Mouse (Mus musculus) kidney, embryonic 16.5 days (tissue): ENCODE results near the gene Prickle2. TPM values are rescaled to one million over a fixed set of nuclear protein-coding genes. Genes with fewer than 3 reads are reported as not detected.

ENCODE experiments used
- ATAC-seq: fragments of 200-750 bp; cut with Nextera tagmentation; 2 replicates; pipeline ENCODE4 v1.8.0; 2017; ENCODE audit warnings: moderate TSS enrichment; ENCODE audit not compliant: low FRiP score, low TSS enrichment
- H3K27ac ChIP-seq: fragments of 300-500 bp; sonication (generic); 2 replicates; pipeline ENCODE4 v1.5.1; 2014; ENCODE audit warnings: low read length
- H3K27me3 ChIP-seq: fragments of 300-500 bp; sonication (generic); 2 replicates; pipeline ENCODE4 v1.6.1; 2014; ENCODE audit warnings: low read length, control low read depth, mixed read lengths; ENCODE audit not compliant: insufficient read depth
- H3K36me3 ChIP-seq: fragments of 300-500 bp; sonication (generic); 2 replicates; pipeline ENCODE4 v1.6.1; 2014; ENCODE audit warnings: low read length, control low read depth, mixed read lengths; ENCODE audit not compliant: insufficient read depth
- H3K4me1 ChIP-seq: fragments of 300-500 bp; sonication (generic); 2 replicates; pipeline ENCODE4 v1.6.1; 2014; ENCODE audit warnings: low read length, control low read depth, mixed read lengths; ENCODE audit not compliant: insufficient read depth
- H3K4me2 ChIP-seq: fragments of 300-500 bp; sonication (generic); replicated peaks from 2 replicates; pipeline ENCODE4 v1.6.1; 2014; ENCODE audit warnings: low read depth, low read length
- H3K4me3 ChIP-seq: fragments of 300-500 bp; sonication (generic); 2 replicates; pipeline ENCODE4 v1.5.1; 2014; ENCODE audit warnings: mild to moderate bottlenecking, low read length
- H3K9ac ChIP-seq: fragments of 300-500 bp; sonication (generic); replicated peaks from 2 replicates; pipeline ENCODE4 v1.6.1; 2014; ENCODE audit warnings: low read length
- H3K9me3 ChIP-seq: fragments of 300-500 bp; sonication (generic); 2 replicates; pipeline ENCODE4 v1.6.1; 2016; ENCODE audit warnings: low read length, control low read depth
- WGBS: fragments of 180-500 bp; shearing (Covaris S2); extraction: QIAGEN DNeasy Blood & Tissue Kit; methylation state at CpG from one replicate; pipeline ENCODE4 v1.1.7; 2014; 5-methylcytosine and 5-hydroxymethylcytosine counted together
- polyA plus RNA-seq: library from polyadenylated mRNA; unstranded; fragments of >200 nt; fragmentation: Nextera tagmentation; extraction: Ambion mirVana; gene quantifications from 2 replicates; pipeline ENCODE4 v1.2.1, GENCODE M21; 2015

Gene Prickle2
- polyA plus RNA-seq, 1 experiment from 2014 or later, result 6.5 TPM

DNA sequence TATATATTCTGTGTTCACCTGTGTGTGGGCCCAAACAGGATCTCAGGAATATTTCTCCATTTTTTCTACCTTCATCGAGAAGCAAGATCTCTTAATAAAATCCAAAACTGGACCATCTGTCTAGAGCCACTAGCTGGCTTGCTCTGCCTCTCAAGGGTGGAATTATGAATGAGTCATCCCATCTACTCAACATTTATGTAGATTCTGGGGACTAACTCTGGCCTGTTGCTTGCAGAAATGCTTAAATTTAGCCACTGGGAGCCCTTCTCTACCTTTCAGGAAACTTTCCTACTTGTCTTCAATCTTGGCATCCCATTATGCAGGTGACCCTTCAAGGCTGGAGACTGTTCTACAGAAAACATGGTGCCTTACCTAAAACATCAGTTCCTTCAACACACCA is 194.0 kb downstream of the Prickle2 start:
- Histone ChIP-seq H3K27me3 (no peaks in the 10 kb centered on the region), H3K4me2 (no peak overlapping the region), H3K9me3 (no peaks in the 10 kb centered on the region), H3K4me3 (no peak overlapping the region), H3K27ac (no peak overlapping the region), H3K36me3 (no peaks in the 10 kb centered on the region), H3K4me1 (peaks cover 6% of the 10 kb centered on the region), H3K9ac (no peak overlapping the region)
- no peak for ATAC-seq
- WGBS, result 83% methylated on average over 1 of the region's 1 CpGs

DNA sequence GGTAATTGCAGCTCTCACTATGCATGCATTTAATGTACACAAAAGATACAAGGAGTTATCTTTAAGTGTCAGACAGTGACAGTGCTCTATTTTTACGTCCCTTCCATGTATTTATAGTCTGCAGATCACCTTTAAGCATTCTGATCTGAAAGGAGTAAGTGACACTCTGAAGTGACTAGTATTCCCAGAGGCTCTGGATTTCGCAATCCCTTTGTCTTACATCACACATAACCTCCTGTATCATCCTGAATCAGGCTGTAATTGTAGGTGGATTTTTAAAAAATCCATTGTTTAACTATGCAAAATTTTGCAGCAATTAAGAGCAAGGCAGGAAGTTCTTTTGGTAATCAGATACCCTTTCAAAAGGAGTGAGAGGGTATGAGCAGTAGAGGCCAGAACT is 196.2 kb downstream of the Prickle2 start:
- no peak overlapping the region for H3K4me2 ChIP-seq
- no peaks in the 10 kb centered on the region for H3K27me3 ChIP-seq
- no peak overlapping the region for H3K9ac ChIP-seq
- H3K4me1 ChIP-seq, result peaks cover 6% of the 10 kb centered on the region
- no peak for ATAC-seq
- H3K9me3 ChIP-seq, result no peaks in the 10 kb centered on the region
- H3K27ac ChIP-seq, result no peak overlapping the region
- no peaks in the 10 kb centered on the region for H3K36me3 ChIP-seq
- H3K4me3 ChIP-seq, result no peak overlapping the region
- WGBS, result 61% methylated on average over 2 of the region's 2 CpGs

DNA sequence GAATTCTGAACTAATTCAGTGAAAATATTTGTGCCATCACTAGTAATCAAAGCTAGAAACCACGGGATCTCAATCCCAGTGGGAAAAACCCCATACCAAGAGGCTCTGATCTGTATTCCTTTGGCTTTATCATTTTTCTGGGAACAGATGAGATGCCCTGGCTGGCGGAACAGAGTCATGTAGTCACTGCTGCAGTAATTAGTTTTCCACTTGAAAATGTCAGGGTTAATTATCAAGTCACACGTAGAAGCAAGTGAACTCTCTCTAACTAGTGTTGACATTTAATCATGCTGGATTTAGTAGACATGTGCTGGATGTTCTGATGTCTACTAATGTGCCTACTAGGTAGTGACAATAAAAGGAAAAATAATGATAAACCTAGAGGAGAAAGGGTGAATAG is 199.7 kb downstream of the Prickle2 start:
- no peaks in the 10 kb centered on the region for H3K36me3 ChIP-seq
- 62% methylated on average over 3 of the region's 3 CpGs for WGBS
- no peak for ATAC-seq
- H3K4me3 ChIP-seq, result no peak overlapping the region
- no peaks in the 10 kb centered on the region for H3K27me3 ChIP-seq
- H3K4me2 ChIP-seq, result no peak overlapping the region
- H3K27ac ChIP-seq, result no peak overlapping the region
- no peak overlapping the region for H3K9ac ChIP-seq
- H3K9me3 ChIP-seq, result no peaks in the 10 kb centered on the region
- H3K4me1 ChIP-seq, result peaks cover 6% of the 10 kb centered on the region

DNA sequence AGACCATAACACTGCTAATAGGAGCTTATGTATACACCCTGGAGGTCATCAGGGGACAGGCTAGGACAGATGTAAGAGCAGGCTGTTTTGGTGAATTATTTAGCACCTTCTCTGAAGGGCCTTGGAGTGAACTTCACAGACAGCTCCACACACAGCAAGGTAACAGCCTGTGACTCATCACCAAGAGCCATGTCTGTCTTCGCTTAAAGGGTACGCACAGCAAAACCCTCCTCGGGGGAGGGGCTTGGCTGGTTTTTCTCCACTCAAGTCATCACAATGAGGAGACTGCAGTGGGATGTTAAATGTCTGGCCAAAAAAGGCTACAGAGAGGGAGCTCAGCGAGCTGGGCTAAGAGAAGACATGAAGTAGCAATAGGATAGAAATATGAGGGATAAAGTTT is 206.5 kb downstream of the Prickle2 start:
- H3K27ac ChIP-seq, result no peak overlapping the region
- H3K4me3 ChIP-seq, result no peak overlapping the region
- no peak overlapping the region for H3K9ac ChIP-seq
- WGBS, result 61% methylated on average over 4 of the region's 4 CpGs
- no peak for ATAC-seq
- H3K27me3 ChIP-seq, result no peaks in the 10 kb centered on the region
- H3K4me2 ChIP-seq, result no peak overlapping the region
- no peaks in the 10 kb centered on the region for H3K9me3 ChIP-seq
- H3K36me3 ChIP-seq, result no peaks in the 10 kb centered on the region
- H3K4me1 ChIP-seq, result peaks cover 6% of the 10 kb centered on the region; the same call in 1 of the 2 replicates

DNA sequence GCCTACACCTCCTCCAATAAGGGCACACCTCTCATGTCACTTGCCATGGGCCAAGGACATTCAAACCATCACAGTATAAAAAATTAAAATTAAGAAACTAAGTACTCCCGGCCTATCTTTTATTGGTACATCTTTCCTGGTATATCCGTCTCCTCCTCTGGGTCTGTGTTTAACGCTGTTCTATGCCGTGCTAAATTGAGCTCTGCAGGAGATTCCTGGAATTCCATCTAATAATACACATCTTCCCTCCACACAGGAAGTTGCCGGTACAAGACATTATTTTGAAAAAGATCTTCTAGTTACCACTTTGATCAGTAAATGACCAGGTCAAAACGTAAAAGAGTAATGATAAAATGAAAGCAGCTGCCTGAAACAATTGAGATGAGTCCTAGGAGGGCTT is 207.4 kb downstream of the Prickle2 start:
- Histone ChIP-seq H3K27ac (no peak overlapping the region), H3K4me1 (peaks cover 6% of the 10 kb centered on the region; the same call in 1 of the 2 replicates), H3K9ac (no peak overlapping the region), H3K4me2 (no peak overlapping the region), H3K36me3 (no peaks in the 10 kb centered on the region), H3K27me3 (no peaks in the 10 kb centered on the region), H3K9me3 (no peaks in the 10 kb centered on the region), H3K4me3 (no peak overlapping the region)
- ATAC-seq, result no peak
- 51% methylated on average over 6 of the region's 6 CpGs for WGBS

DNA sequence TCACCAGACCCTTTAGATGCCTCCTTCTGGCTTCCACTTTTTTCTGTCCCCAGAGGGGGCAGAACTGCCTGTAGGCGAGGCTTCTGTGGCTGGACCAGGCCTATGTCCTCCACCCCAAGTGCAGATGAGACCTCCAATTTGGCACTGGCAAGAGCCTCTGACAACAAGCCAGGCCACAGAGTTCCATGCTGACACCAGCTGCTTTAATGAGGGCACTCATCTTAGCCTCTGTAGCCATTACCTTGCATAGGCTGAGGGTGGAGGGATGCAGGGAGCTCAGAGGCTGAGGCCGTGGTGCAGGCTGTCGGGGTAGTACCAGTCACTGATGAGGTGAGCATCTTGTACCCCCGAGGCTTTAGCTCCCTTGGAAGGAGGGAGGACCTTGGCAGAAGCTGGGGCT is 208.7 kb downstream of the Prickle2 start:
- 82% methylated on average over 4 of the region's 4 CpGs for WGBS
- Histone ChIP-seq H3K4me1 (peaks cover 6% of the 10 kb centered on the region; the same call in 1 of the 2 replicates), H3K36me3 (no peaks in the 10 kb centered on the region), H3K9ac (no peak overlapping the region), H3K4me3 (no peak overlapping the region), H3K27ac (no peak overlapping the region), H3K4me2 (no peak overlapping the region), H3K27me3 (no peaks in the 10 kb centered on the region), H3K9me3 (no peaks in the 10 kb centered on the region)
- no peak for ATAC-seq

DNA sequence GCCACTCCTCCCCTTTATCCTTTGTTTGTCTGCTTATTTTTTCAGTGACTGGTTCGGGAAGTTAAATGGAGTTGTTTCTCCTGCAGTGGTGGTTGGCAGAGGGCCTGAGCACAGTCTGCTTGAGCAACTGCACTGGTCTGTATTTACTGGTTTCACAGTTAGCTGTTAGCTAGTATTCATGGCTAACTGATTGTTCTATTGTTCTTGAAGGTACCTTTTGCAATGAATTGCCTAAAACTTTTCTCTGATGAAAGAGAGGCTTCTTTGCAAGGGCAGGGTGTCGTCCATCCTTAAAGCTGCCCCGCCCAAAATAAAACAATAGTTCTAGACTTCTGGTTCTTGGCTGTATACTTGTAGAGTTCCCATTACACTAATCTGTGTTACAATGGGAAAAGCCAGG is 210.5 kb downstream of the Prickle2 start:
- no peaks in the 10 kb centered on the region for H3K27me3 ChIP-seq
- no peaks in the 10 kb centered on the region for H3K9me3 ChIP-seq
- H3K9ac ChIP-seq, result no peak overlapping the region
- H3K4me3 ChIP-seq, result no peak overlapping the region
- H3K4me2 ChIP-seq, result no peak overlapping the region
- 66% methylated on average over 3 of the region's 3 CpGs for WGBS
- ATAC-seq, result no peak
- H3K4me1 ChIP-seq, result peaks cover 6% of the 10 kb centered on the region; the same call in 1 of the 2 replicates
- no peaks in the 10 kb centered on the region for H3K36me3 ChIP-seq
- H3K27ac ChIP-seq, result no peak overlapping the region

DNA sequence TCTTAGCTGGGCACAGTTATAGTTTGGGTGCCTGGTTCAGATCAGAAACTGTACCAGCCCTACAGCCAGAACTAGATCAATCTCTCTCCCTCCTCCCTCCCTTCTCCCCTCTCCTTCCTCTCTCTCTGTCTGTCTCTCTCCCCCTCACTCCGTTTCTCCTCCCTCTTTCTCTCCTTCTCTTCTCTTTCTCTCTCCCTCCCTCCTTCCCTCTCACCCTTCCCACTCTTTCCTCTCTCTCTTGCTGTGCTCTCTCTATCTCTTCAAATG is 224.3 kb downstream of the Prickle2 start:
- Histone ChIP-seq H3K4me2 (peak overlapping the region; percentile 70), H3K4me1 (peaks cover 11% of the 10 kb centered on the region)
- ATAC-seq, result peak; percentile 23; the same call in 1 of the 2 replicates

DNA sequence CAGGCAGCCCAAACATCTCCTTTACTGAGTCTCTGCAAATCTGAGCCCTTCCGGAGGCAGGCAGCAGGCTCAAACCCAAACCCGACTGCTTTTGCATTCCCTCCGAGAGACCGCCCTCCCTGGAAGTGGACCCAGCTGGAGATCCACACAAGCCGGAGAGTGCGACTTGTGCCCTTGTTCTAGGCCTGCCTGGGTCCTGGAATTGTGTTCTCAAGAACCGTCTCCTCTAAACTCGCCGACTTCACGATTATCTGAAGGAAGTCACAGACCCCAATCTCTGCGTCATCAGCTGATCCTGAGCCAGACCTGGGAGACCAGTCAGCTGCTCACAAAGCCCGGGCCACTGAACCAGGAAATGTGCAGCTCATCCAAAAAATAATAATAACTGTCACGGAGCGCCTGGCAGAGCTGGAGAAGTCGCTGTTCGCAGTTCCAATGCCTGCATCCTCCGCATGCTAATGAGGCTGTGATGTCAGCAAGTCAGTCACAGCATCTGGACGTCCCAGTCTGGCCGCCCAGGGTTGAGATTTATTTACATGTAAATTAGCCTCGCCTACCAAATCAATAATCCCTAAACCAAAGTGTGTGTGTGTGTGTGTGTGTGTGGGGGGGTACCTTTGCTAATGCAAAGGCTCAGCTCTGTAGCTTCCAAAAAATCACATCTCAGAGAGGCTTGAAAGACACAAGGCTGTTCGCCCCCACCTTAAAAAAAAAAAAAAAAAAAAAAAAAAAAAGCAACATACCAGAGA is 224.8 kb downstream of the Prickle2 start:
- H3K4me3 ChIP-seq, result peak overlapping the region; percentile 49
- H3K27me3 ChIP-seq, result no peaks in the 10 kb centered on the region
- no peaks in the 10 kb centered on the region for H3K9me3 ChIP-seq
- H3K36me3 ChIP-seq, result no peaks in the 10 kb centered on the region
- peak overlapping the region; percentile 70 for H3K27ac ChIP-seq
- peak overlapping the region; percentile 70 for H3K4me2 ChIP-seq
- WGBS, result 1% methylated on average over 21 of the region's 21 CpGs
- peaks cover 11% of the 10 kb centered on the region for H3K4me1 ChIP-seq
- ATAC-seq, result peak; percentile 75
- peak overlapping the region; percentile 54 for H3K9ac ChIP-seq

More for the DNA sequence above, 224.3 kb downstream of the Prickle2 start:
- Histone ChIP-seq H3K4me3 (peak overlapping the region; percentile 49), H3K36me3 (no peaks in the 10 kb centered on the region), H3K9ac (no peak overlapping the region), H3K27me3 (no peaks in the 10 kb centered on the region), H3K27ac (no peak overlapping the region), H3K9me3 (no peaks in the 10 kb centered on the region)
- WGBS, result 10% methylated on average over 1 of the region's 1 CpGs

DNA sequence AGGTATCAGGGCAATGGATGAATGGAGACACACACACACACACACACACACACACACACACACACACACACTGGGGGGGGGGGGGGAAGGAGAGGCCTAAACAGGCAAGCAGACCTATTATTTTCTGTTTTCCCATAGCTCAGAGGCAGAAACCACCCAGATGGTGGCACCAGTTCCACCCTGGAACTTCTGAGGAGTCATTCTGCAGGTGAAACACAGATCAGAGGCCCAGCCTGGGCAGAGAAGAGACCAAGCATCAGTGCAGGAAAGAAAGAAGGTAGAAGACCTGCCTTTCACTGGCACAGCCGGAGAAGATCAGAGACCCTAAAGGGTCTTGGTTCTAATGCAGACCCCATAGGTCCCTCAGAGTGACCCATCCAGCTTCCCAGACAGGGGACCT is 227.3 kb downstream of the Prickle2 start:
- Histone ChIP-seq H3K9me3 (no peaks in the 10 kb centered on the region), H3K4me2 (no peak overlapping the region), H3K27ac (no peak overlapping the region), H3K27me3 (no peaks in the 10 kb centered on the region), H3K4me3 (no peak overlapping the region), H3K36me3 (no peaks in the 10 kb centered on the region), H3K4me1 (peaks cover 11% of the 10 kb centered on the region), H3K9ac (no peak overlapping the region)
- ATAC-seq, result no peak
- WGBS, result 96% methylated on average over 1 of the region's 1 CpGs
